Mouse (Mus musculus) MEL (cell line): Measurements from ENCODE around the gene Pip4k2b. TPM values are rescaled to one million over a fixed set of nuclear protein-coding genes. Genes with fewer than 3 reads are reported as not detected.

Source experiments
- DNase-seq: peaks from one replicate; pipeline ENCODE4 v3.0.0; 2011; ENCODE audit warnings: low read depth, low spot score
- H3K27ac ChIP-seq: 2 replicates; pipeline ENCODE4 v1.5.1; 2012; ENCODE audit warnings: low read depth, mild to moderate bottlenecking, control low read depth, low read length, moderate library complexity; ENCODE audit not compliant: control insufficient read depth
- H3K27me3 ChIP-seq, 2 experiments: fragments of 150-350 bp in 1 of 2; sonication (generic) in 1 of 2; 2 replicates each; pipeline ENCODE4 v1.6.1; 2012; ENCODE audit warnings: low read length in 2 of 2, mild to moderate bottlenecking in 2 of 2, improper control_type of control experiment in 1 of 2, moderate library complexity in 1 of 2; ENCODE audit not compliant: insufficient read depth in 2 of 2, control insufficient read depth in 1 of 2
- H3K36me3 ChIP-seq, 2 experiments: 2 replicates each; pipeline ENCODE4 v1.6.1; 2012 to 2014; ENCODE audit warnings: low read length in 2 of 2, improper control_type of control experiment in 1 of 2, inconsistent platforms in 1 of 2, mild to moderate bottlenecking in 1 of 2; ENCODE audit not compliant: insufficient read depth in 2 of 2, control insufficient read depth in 1 of 2
- H3K4me1 ChIP-seq, 2 experiments: fragments of 150-350 bp in 1 of 2; sonication (generic) in 1 of 2; 2 replicates each; pipeline ENCODE4 v1.6.1; 2012; ENCODE audit warnings: low read length in 2 of 2, improper control_type of control experiment in 1 of 2, mild to moderate bottlenecking in 1 of 2; ENCODE audit not compliant: insufficient read depth in 2 of 2, control insufficient read depth in 1 of 2
- H3K4me3 ChIP-seq, 2 experiments: fragments of 150-350 bp in 1 of 2; sonication (generic) in 1 of 2; 2 replicates each; pipeline ENCODE4 v1.5.1; 2012; ENCODE audit warnings: low read depth in 2 of 2, low read length in 2 of 2, mild to moderate bottlenecking in 2 of 2, moderate library complexity in 2 of 2, control low read depth in 1 of 2, improper control_type of control experiment in 1 of 2; ENCODE audit not compliant: control insufficient read depth in 1 of 2, insufficient read depth in 1 of 2
- H3K79me2 ChIP-seq: 2 replicates; pipeline ENCODE4 v1.6.1; 2012; ENCODE audit warnings: mild to moderate bottlenecking, low read length, moderate library complexity; ENCODE audit not compliant: control insufficient read depth, poor library complexity, insufficient read depth
- H3K9ac ChIP-seq: 2 replicates; pipeline ENCODE4 v1.6.1; 2012; ENCODE audit warnings: low read depth, mild to moderate bottlenecking, control low read depth, low read length, moderate library complexity; ENCODE audit not compliant: control insufficient read depth, poor library complexity, severe bottlenecking
- H3K9me3 ChIP-seq: fragments of 150-350 bp; sonication (generic); replicated peaks from 2 replicates; pipeline ENCODE4 v1.6.1; 2012; ENCODE audit warnings: mild to moderate bottlenecking, low read length, improper control_type of control experiment, moderate library complexity; ENCODE audit not compliant: insufficient read depth
- BHLHE40 ChIP-seq: IDR thresholded peaks from 2 replicates; pipeline ENCODE4 v1.6.1; 2012; ENCODE audit warnings: low read depth, mild to moderate bottlenecking, inconsistent platforms, low read length, improper control_type of control experiment, borderline replicate concordance
- CHD1 ChIP-seq: IDR thresholded peaks from 2 replicates; pipeline ENCODE4 v1.6.1; 2012; ENCODE audit warnings: low read depth, mild to moderate bottlenecking, inconsistent platforms, low read length, improper control_type of control experiment
- CHD2 ChIP-seq: IDR thresholded peaks from 2 replicates; pipeline ENCODE4 v1.6.1; 2011; ENCODE audit warnings: low read length, improper control_type of control experiment
- ELF1 ChIP-seq: IDR thresholded peaks from 2 replicates; pipeline ENCODE4 v1.6.1; 2014; ENCODE audit warnings: low read depth, mild to moderate bottlenecking, inconsistent platforms, low read length, improper control_type of control experiment, moderate library complexity
- EP300 ChIP-seq, 2 experiments: IDR thresholded peaks; 2 replicates each; pipeline ENCODE4 v1.6.1; 2011; ENCODE audit warnings: improper control_type of control experiment in 2 of 2, low read length in 2 of 2, low read depth in 1 of 2, mild to moderate bottlenecking in 1 of 2
- GATA1 ChIP-seq: IDR thresholded peaks from 2 replicates; pipeline ENCODE4 v1.6.1; 2011; ENCODE audit warnings: low read depth, low read length, improper control_type of control experiment
- HCFC1 ChIP-seq: IDR thresholded peaks from 2 replicates; pipeline ENCODE4 v1.6.1; 2012; ENCODE audit warnings: low read depth, mild to moderate bottlenecking, inconsistent platforms, low read length, improper control_type of control experiment, moderate library complexity
- KAT2A ChIP-seq: conservative IDR thresholded peaks from 2 replicates; pipeline ENCODE4 v1.6.1; 2012; ENCODE audit warnings: low read depth, low read length, improper control_type of control experiment, inconsistent platforms
- MAFK ChIP-seq: IDR thresholded peaks from 2 replicates; pipeline ENCODE4 v1.6.1; 2011; ENCODE audit warnings: low read depth, mild to moderate bottlenecking, low read length, improper control_type of control experiment, borderline replicate concordance
- MAX ChIP-seq: IDR thresholded peaks from 2 replicates; pipeline ENCODE4 v1.6.1; 2011; ENCODE audit warnings: low read length, improper control_type of control experiment
- MEF2A ChIP-seq: IDR thresholded peaks from 2 replicates; pipeline ENCODE4 v1.6.1; 2014; ENCODE audit warnings: low read depth, mild to moderate bottlenecking, inconsistent platforms, low read length, improper control_type of control experiment; ENCODE audit not compliant: poor library complexity, insufficient replicate concordance, severe bottlenecking; ENCODE audit errors: extremely low read depth
- MXI1 ChIP-seq: IDR thresholded peaks from 2 replicates; pipeline ENCODE4 v1.6.1; 2011; ENCODE audit warnings: mild to moderate bottlenecking, low read depth, low read length, improper control_type of control experiment
- NELFE ChIP-seq: IDR thresholded peaks from 2 replicates; pipeline ENCODE4 v1.6.1; 2011; ENCODE audit warnings: low read depth, low read length, improper control_type of control experiment
- POLR2A ChIP-seq, 2 experiments: IDR thresholded peaks; 2 replicates each; pipeline ENCODE4 v1.6.1; 2011 to 2012; ENCODE audit warnings: low read length in 2 of 2, mild to moderate bottlenecking in 2 of 2, control low read depth in 1 of 2, improper control_type of control experiment in 1 of 2, low read depth in 1 of 2, moderate library complexity in 1 of 2; ENCODE audit not compliant: control insufficient read depth in 1 of 2, insufficient read depth in 1 of 2, poor library complexity in 1 of 2
- POLR2AphosphoS2 ChIP-seq: IDR thresholded peaks from 2 replicates; pipeline ENCODE4 v1.6.1; 2011; ENCODE audit warnings: low read length, improper control_type of control experiment
- POLR2AphosphoS5 ChIP-seq: IDR thresholded peaks from 2 replicates; pipeline ENCODE4 v1.6.1; 2012; ENCODE audit warnings: low read depth, borderline replicate concordance, mild to moderate bottlenecking, inconsistent platforms, low read length, moderate library complexity, mixed read lengths
- RAD21 ChIP-seq: IDR thresholded peaks from 2 replicates; pipeline ENCODE4 v1.6.1; 2011; ENCODE audit warnings: mild to moderate bottlenecking, low read depth, low read length, improper control_type of control experiment
- RCOR1 ChIP-seq: IDR thresholded peaks from 2 replicates; pipeline ENCODE4 v1.6.1; 2012; ENCODE audit warnings: low read depth, mild to moderate bottlenecking, inconsistent platforms, low read length, improper control_type of control experiment
- SIN3A ChIP-seq: IDR thresholded peaks from 2 replicates; pipeline ENCODE4 v1.6.1; 2012; ENCODE audit warnings: low read length, improper control_type of control experiment, inconsistent platforms
- SMC3 ChIP-seq: IDR thresholded peaks from 2 replicates; pipeline ENCODE4 v1.6.1; 2011; ENCODE audit warnings: low read depth, low read length, improper control_type of control experiment
- TAL1 ChIP-seq: IDR thresholded peaks from 2 replicates; pipeline ENCODE4 v1.6.1; 2012; ENCODE audit warnings: mild to moderate bottlenecking, inconsistent platforms, low read length, moderate library complexity, mixed read lengths
- TBP ChIP-seq: IDR thresholded peaks from 2 replicates; pipeline ENCODE4 v1.8.0; 2011; ENCODE audit warnings: low read depth, low read length, improper control_type of control experiment
- UBTF ChIP-seq: IDR thresholded peaks from 2 replicates; pipeline ENCODE4 v1.6.1; 2012; ENCODE audit warnings: low read depth, mild to moderate bottlenecking, inconsistent platforms, low read length, improper control_type of control experiment, moderate library complexity, borderline replicate concordance; ENCODE audit not compliant: insufficient read depth
- USF2 ChIP-seq, 2 experiments: IDR thresholded peaks; 2 replicates each; pipeline ENCODE4 v1.6.1; 2011 to 2012; ENCODE audit warnings: improper control_type of control experiment in 2 of 2, low read length in 2 of 2, borderline replicate concordance in 1 of 2, inconsistent platforms in 1 of 2, low read depth in 1 of 2, mild to moderate bottlenecking in 1 of 2; ENCODE audit not compliant: insufficient read depth in 1 of 2
- ZKSCAN1 ChIP-seq: IDR thresholded peaks from 2 replicates; pipeline ENCODE4 v1.6.1; 2012; ENCODE audit warnings: low read depth, mild to moderate bottlenecking, inconsistent platforms, low read length, improper control_type of control experiment, moderate library complexity
- polyA plus RNA-seq, 2 experiments: library from polyadenylated mRNA; stranded (reverse) in 1 of 2; unstranded in 1 of 2; fragments of >175 nt in 1 of 2; fragments of >200 nt in 1 of 2; gene quantifications; 2 replicates each; pipeline versions ENCODE4 v1.2.1 to v1.2.4; 2012; ENCODE audit warnings: low replicate concordance in 2 of 2, low read depth in 1 of 2; ENCODE audit not compliant: insufficient read length in 2 of 2, insufficient read depth in 1 of 2, missing spikeins in 1 of 2
- total RNA-seq: library from RNA; depleted of rRNA; stranded (reverse); fragments of 300-350 nt; gene quantifications from 2 replicates; pipeline ENCODE4 v1.2.3, GENCODE M21; 2012

Pip4k2b gene
- total and polyA plus RNA-seq, 3 experiments: 40.2 to 57.3 (median 43.4) TPM

DNA sequence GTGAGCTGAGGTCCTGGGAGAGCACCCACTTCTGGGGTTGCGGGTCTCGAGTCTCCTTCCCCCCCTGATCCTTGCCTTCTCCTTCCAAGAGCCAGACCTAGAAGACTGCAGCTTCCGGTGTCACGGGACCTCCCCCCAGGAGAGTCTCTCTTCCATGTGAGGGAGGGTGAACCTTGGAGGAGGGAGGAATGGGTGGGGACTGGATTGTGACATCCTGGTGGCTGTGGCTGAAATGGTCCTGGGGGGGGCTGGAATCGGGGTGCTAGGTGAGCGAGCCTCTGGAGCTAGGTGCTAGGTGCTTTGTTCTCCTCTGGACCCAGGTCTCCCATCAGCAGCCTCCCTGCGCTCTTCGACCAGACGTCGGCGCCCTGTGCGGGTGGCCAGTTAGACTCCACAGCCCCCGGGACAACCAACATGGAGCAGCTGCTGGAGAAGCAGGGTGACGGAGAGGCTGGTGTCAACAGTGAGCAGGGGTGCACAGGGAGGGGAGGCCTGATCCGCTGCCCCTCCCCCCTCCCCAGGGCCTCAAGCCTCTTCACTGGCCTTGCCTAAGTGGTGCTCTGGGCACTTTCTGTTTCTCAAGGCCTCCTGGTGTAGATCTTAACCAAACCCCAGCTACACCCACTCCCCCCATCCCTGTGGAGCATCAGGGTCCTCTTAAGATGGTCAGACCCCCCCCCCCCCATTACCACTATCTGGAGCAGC is 68.3 kb downstream of the Pip4k2b start:
- Histone ChIP-seq H3K27ac (no peak overlapping the region), H3K4me1 (no peaks in the 10 kb centered on the region), H3K9me3 (no peaks in the 10 kb centered on the region), H3K79me2 (no peaks in the 10 kb centered on the region), H3K4me3 (no peak overlapping the region), H3K27me3 (no peaks in the 10 kb centered on the region), H3K9ac (no peak overlapping the region), H3K36me3 (peaks cover 0 to 3% of the 10 kb centered on the region in 2 experiments; a peak in 1 of 4 replicates)
- DNase-seq: no peak
- TF ChIP-seq TAL1 (no peak), GATA1 (no peak), MAX (no peak), POLR2A (IDR thresholded peaks at IDR 0.05; ENCODE audit: control insufficient read depth in 1 of 2, insufficient read depth in 1 of 2, low read depth in 1 of 2, low read length in 2 of 2, poor library complexity in 1 of 2) (no peak), RAD21 (no peak), CHD1 (no peak), KAT2A (no peak), NELFE (no peak), SMC3 (no peak), UBTF (no peak), BHLHE40 (no peak), POLR2AphosphoS5 (no peak), CHD2 (no peak), MEF2A (no peak), TBP (no peak), SIN3A (no peak), EP300 (IDR thresholded peaks at IDR 0.05; ENCODE audit: low read depth in 1 of 2, low read length in 2 of 2) (no peak), HCFC1 (no peak), MAFK (no peak)

DNA sequence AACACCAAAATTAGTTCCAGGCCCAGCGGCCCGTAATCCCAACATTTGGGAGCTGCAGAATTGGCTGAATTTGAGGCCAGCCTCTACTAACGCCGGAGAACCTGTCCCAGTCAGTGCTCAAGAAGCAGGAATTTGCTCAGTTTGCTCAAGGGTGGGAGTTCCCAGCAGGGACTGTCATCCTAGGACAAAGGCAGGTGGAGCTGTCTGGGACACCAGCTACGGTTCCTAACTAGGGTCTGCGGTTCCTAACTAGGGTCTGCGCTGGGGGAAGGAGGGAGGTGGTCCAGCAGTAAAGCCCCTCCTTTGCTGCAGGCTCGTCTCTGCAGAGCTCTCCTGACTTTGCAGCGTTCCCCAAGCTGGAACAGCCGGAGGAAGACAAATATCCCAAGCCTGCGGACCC is 71.4 kb downstream of the Pip4k2b start:
- no peaks in the 10 kb centered on the region for H3K79me2 ChIP-seq
- H3K36me3 ChIP-seq: peaks cover 0 to 3% of the 10 kb centered on the region in 2 experiments; a peak in 1 of 4 replicates
- no peaks in the 10 kb centered on the region for H3K4me1 ChIP-seq
- no peak overlapping the region for H3K9ac ChIP-seq
- TF ChIP-seq CHD1 (no peak), GATA1 (no peak), RCOR1 (no peak), SIN3A (no peak), UBTF (no peak), ELF1 (no peak), MXI1 (no peak), POLR2AphosphoS2 (no peak), HCFC1 (no peak), USF2 (IDR thresholded peaks at IDR 0.05; ENCODE audit: borderline replicate concordance in 1 of 2, insufficient read depth in 1 of 2, low read depth in 1 of 2, low read length in 2 of 2) (no peak), ZKSCAN1 (no peak)
- no peaks in the 10 kb centered on the region for H3K27me3 ChIP-seq
- no peaks in the 10 kb centered on the region for H3K9me3 ChIP-seq
- H3K4me3 ChIP-seq: no peak overlapping the region
- DNase-seq: no peak
- no peak overlapping the region for H3K27ac ChIP-seq
